Mouse (Mus musculus) embryo, embryonic 10 days (tissue): ENCODE measurements around the gene Raph1.

Source experiments
- DNase-seq: peaks from one replicate; pipeline ENCODE4 v3.0.0-alpha.2; 2015; ENCODE audit warnings: low spot score

Gene Raph1

GRCm38 (mm10) chr1:60566631-60567311, at the start of gene Raph1:
Raph1 (minus strand) TSS chr1:60567104.
- DNase-seq, result peak; percentile 90

DNA sequence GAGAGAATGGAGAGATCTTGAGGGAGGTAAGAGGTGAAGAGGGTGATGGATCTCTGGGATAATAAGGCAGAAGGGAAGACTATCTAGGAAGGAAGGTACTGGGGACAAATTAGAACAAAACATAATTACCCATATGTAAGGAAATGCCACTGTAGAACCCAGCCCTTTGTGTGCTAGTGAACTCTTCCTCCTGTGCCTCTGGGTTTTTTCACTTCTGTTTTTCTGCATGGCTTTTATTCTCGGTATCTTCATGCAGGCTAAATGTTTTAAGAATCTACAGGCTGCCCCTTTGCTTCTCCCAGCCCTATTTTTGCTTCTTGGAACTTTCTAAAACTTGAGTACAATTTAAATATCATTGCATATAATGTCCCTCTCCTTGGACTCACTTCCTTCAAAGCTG, 48.8 kb upstream of the Raph1 start:
- no peak for DNase-seq

- no peak for DNase-seq
Observed at GRCm38 (mm10) chr1:60614902-60615301, 48.0 kb upstream of the Raph1 start.

DNA sequence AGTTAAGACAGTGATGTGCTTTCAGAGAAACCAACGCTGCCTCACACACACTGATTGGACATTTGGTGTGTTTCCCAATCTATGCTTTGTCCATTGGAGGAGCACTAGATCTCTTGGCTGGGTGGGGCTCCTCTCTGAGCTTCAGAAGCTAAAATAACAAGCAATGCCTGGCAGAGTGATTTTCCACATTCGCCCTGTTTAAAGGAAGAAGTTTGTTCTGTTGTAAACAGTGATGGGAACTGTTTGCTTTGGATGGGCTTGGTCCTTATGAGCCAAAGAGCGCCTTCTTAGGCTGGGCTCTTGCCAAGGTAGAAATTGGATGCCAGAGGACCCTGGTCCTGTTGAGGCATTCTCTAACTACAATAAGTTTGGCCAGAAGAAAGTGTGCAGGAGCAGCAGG, 45.1 kb upstream of the Raph1 start:
- no peak for DNase-seq

GRCm38 (mm10) chr1:60610631-60611030, 43.7 kb upstream of the Raph1 start:
- DNase-seq, result no peak

DNA sequence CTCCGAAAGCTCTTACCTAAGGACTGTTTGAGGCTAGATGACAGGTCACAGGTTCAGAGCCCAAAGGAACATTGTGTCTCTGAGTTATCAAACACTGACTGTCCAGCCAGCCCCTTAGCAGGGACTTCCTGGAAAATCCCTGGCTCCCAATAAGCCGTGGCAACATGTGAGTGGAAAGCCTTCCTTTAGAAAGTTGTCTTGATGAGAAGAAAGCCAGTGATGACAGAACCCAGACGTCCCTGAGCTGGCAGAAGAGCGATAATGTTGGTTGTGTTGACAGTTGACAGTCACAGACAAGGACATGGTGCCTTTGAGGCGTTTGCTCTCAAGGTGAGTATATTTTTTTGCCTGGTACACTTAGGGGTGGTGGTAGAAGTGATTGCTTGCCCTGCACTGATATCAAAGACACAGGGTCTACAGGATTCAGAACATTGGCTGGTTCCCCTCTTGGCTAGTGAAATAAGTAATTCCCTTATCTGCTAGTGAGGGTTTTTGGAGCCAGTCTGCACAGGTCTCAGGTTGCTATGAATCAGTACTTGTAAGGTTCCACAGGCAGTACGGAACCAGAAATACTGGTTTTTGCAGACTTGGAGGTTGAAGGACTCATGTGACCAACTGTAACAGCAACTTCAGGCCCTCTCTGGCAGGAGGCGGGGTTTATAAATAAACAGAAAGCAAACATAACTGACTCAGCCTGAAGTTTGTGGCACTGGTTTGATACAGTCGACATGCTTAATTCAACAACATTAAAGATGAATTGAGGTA, 42.3 kb upstream of the Raph1 start:
- DNase-seq, result peak; percentile 10

GRCm38 (mm10) chr1:60604481-60605021, 37.6 kb upstream of the Raph1 start:
- DNase-seq, result no peak

DNA sequence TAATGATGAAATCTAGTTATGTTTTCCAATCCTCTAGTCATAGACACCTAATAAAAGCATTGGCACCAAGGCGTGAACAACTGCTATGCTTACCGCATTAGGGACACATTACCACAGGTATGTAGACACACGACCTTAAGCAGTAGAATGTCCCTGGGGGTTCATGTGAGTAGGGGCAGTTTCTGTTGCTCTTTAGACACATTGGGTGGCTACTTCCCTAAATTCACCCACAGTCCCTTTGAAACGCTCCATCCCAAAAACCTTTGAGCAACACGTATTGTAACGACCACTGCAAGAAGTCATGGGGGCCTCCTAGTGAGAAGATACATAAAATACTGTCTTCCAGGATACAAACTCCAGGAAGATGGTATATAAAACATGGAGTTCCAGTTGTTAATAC, 33.8 kb upstream of the Raph1 start:
- DNase-seq, result no peak

- DNase-seq, result no peak
Observed at GRCm38 (mm10) chr1:60599926-60600325, 33.0 kb upstream of the Raph1 start.

GRCm38 (mm10) chr1:60599013-60599701, 32.3 kb upstream of the Raph1 start:
- no peak for DNase-seq

DNA sequence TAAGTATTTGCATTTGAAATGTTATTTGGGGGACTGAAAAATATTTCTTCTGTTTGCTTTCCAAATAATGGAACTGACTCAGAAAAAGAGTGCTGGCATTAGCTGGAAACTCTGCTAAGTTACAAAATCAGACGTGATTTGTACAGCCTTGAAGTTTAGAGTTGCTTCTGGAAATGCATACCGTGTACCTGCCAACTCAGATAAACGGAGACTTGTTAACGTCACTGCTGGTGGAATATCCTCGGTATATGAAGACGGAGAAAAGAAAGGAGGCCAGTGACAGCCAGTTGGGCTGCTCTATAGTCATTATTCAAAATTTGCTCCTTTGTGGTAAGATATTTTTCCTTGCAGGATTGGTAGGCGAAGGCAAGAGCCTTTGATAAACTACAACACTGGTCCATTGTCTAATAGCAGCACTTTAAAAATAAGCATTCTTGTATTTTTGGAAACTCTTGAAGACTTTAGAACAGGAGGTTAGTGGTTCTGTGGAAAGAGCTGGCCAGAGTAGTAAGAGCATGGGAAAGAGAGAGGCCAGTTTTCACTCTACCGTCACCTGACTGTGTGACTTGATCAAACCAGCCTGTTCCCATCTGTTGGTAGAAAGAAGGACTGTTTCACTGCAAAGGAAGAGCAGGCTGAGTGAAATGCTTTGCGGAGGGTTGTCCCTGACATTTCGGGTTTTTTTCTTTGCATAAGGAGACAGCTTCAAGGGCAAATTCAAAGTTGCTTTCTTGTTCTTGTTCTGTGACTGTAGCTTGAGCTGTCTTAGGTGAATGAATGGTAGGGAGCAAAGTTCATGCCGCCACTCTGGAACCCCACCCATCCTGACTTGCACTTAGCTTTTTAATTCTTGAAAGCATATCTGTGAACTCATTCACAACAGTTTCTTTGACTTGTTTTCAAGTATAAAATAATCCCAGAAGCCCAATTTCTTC, 29.7 kb upstream of the Raph1 start:
- DNase-seq, result no peak

- DNase-seq, result no peak
Observed at GRCm38 (mm10) chr1:60593101-60593500, 26.2 kb upstream of the Raph1 start.

- no peak for DNase-seq
Observed at GRCm38 (mm10) chr1:60588887-60589629, 22.2 kb upstream of the Raph1 start.

DNA sequence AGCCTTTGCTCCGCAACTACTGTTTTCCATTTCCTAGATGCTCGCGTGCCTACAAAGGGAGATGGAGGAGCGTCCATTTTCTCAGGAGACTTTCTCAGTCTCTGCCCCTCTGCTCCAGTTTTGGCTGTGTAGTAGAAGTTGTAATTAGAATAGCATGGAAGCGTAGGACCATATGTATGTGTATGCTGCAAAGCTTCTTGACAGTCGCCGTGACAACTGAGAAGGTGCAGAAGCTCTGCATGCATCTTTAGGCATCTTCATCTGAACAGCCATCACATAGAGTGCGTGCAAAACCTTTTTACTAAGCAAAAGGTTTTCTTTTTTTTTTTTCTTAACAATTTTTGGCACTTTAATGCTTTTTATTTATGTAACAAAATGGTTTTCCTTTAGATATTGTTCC, 14.1 kb upstream of the Raph1 start:
- no peak for DNase-seq

DNA sequence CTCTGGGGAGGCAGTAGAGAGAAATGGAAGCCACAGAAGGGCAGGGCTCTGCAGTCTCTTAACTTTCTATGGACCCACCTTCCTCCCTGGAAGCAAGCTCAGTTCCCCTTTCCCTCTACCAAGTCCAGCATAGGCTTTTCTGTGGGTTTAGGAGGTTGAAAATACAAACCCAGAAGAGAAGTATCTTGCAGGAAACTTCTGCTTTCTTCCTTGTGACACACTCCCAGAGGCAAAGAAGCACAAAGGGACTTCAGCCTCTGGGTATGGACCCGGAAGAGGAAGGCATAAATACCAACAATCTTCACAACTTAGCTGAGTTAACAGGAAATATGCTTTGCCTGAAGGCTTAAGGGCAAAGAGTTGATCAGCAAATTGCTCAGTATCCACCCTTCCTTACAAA, 13.0 kb upstream of the Raph1 start:
- no peak for DNase-seq

DNA sequence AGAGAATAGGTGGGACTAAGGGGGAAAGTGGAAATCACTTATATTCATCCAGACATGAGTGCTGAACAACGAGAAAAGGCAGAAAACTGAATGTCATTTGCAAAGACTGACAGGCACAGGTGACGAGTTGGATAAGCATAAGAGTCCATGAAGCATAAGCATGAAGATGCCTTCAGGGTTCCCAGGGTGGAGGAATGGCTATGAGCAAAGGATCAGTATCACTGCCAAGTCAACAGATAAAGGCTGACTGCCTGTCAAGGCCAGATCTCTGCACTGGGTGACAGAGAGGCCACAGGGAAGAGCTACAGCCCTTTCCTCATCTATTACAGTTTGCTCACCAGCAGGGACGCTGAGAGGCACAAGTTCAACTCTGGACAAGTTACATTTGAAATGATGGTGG, 5.8 kb upstream of the Raph1 start:
- DNase-seq, result no peak

- DNase-seq, result no peak
Observed at GRCm38 (mm10) chr1:60569741-60570140, 2.8 kb upstream of the Raph1 start.

GRCm38 (mm10) chr1:60569210-60569609, 2.3 kb upstream of the Raph1 start:
- DNase-seq, result no peak

DNA sequence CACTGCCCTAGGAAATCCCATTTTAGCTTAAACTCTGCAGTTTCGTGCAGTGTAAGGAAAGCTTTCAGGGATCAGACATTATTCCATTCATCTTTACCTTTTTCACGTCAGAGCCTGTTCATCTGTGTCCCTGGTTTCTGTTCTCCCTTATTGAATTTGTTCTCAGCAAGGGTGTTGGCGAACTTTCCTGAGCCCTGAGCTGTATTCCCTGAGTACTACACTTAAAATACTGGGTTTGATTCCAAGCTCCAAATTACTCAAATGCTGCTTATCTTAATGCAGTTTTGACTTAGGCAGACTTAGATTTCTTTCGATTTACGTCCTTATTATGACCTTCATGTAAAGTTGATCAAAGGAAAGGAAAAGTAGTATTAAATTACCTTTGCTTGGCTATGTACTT, 417 bp upstream of the Raph1 start:
- no peak for DNase-seq

- peak; percentile 32 for DNase-seq
Observed at GRCm38 (mm10) chr1:60565931-60566630, 823 bp downstream of the Raph1 start.
